Mouse (Mus musculus) liver, adult 2 months (tissue): Measurements from ENCODE around the gene Olfml2a.

Source experiments
- CTCF ChIP-seq: fragments of 200-500 bp; IDR thresholded peaks from 2 replicates; pipeline ENCODE4 v1.5.1; 2011; ENCODE audit warnings: low read depth, low read length, control low read depth
- POLR2A ChIP-seq: fragments of 200-500 bp; IDR thresholded peaks from 2 replicates; pipeline ENCODE4 v1.6.1; 2011; ENCODE audit warnings: low read length, control low read depth; ENCODE audit not compliant: insufficient read depth; ENCODE audit errors: extremely low read depth

DNA sequence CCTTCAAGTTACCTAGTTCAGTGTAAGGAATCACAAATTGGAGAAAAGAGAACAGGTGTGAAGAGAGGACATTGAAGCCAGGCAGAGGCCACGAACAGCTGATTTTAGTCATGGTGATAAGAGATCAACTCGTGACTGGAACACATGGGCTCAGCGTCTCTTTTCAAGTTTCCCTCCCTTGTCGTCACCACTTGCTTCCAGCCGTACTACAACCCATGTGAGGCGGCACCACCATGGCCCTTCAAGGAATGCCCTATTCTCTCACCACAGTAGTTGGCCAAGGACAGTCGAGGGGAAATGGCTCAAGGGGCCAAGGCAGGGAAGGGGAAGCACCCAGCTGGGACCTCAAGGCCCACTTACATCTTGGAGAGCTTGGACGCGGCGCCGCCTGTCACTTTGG is 72.6 kb downstream of the Olfml2a start:
- no peak for TF ChIP-seq POLR2A
- TF ChIP-seq CTCF, result no peak
